ENCODE assay signal across 16 mouse cellular contexts in genomic region chr2:155941697-155942442, GRCm38 (mm10). TPM values are rescaled to one million over a fixed set of nuclear protein-coding genes. Genes with fewer than 3 reads are reported as not detected.
DNase-seq lines count a peak whose midpoint lies in the region; ATAC-seq lines count a peak whose summit lies in the region.
"Had no signal": no experiment of that assay in that cellular context is flagged by ENCODE, and none has a peak within 500 bp of the region (broad histone marks: within the 10 kb centered on the region; RNA-seq: fewer than 3 reads in every experiment).

No protein-coding gene starts in this region.

- no peak for ATAC-seq in embryonic facial prominence, embryonic 12.5 days (ENCODE audit: insufficient number of reproducible peaks, insufficient read depth, low FRiP score, low TSS enrichment)
- ATAC-seq in lung, embryonic 15.5 days (ENCODE audit: borderline replicate concordance, extremely low read depth, low FRiP score, low TSS enrichment), result peak; percentile 68; the same call in 1 of the 2 replicates

- H3K9me3 ChIP-seq in embryonic facial prominence, embryonic 12.5 days, result no peaks in the 10 kb centered on the region
- no peaks in the 10 kb centered on the region for H3K9me3 ChIP-seq in lung, embryonic 15.5 days

- 79% methylated on average over 40 of the region's 40 CpGs for WGBS in embryonic facial prominence, embryonic 12.5 days
- 47% methylated on average over 40 of the region's 40 CpGs for WGBS in lung, embryonic 15.5 days

- H3K4me2 ChIP-seq in embryonic facial prominence, embryonic 12.5 days (replicated peaks), result no peak overlapping the region; the same call in 1 of the 2 replicates
- peak overlapping the region; percentile 1; the same call in 1 of the 2 replicates for H3K4me2 ChIP-seq in lung, embryonic 15.5 days

- H3K4me1 ChIP-seq in embryonic facial prominence, embryonic 12.5 days, result peaks cover 46% of the 10 kb centered on the region
- peaks cover 23% of the 10 kb centered on the region; the same call in 1 of the 2 replicates for H3K4me1 ChIP-seq in lung, embryonic 15.5 days

- intact Hi-C loops in heart, postnatal 25 days (cut with DNase I), result no loop called here

- H3K9ac ChIP-seq in embryonic facial prominence, embryonic 12.5 days, result 0 out of 2 replicates have a peak overlapping the region, but pooled peaks have one; percentile 8
- no peak overlapping the region for H3K9ac ChIP-seq in lung, embryonic 15.5 days

- H3K36me3 ChIP-seq in embryonic facial prominence, embryonic 12.5 days, result no peaks in the 10 kb centered on the region
- no peaks in the 10 kb centered on the region for H3K36me3 ChIP-seq in lung, embryonic 15.5 days

- no peak overlapping the region for H3K4me3 ChIP-seq in embryonic facial prominence, embryonic 12.5 days
- no peak overlapping the region for H3K4me3 ChIP-seq in lung, embryonic 15.5 days
- H3K4me3 ChIP-seq: erythroblast, embryonic 14.5 days had no signal

- H3K27me3 ChIP-seq in embryonic facial prominence, embryonic 12.5 days, result no peaks in the 10 kb centered on the region
- 0 out of 2 replicates have a peak, but pooled peaks cover 4% of the 10 kb centered on the region for H3K27me3 ChIP-seq in lung, embryonic 15.5 days

- DNase-seq in heart, postnatal 4 days, result peak; percentile 29
- DNase-seq in heart, postnatal 25 days (ENCODE audit: low spot score), result no peak
- peak; percentile 72 for DNase-seq in MN1 (ENCODE audit: low spot score)
- no peak for DNase-seq in frontal cortex, postnatal 10 days (ENCODE audit: low spot score in 2 of 2)
- DNase-seq in spleen, postnatal 10 days (ENCODE audit: low spot score in 2 of 2), result no peak
- DNase-seq in layer of hippocampus, adult 9-10 months (ENCODE audit: low spot score), result no peak
- DNase-seq: thymus, adult 2 months had no signal

- no peak overlapping the region for H3K27ac ChIP-seq in embryonic facial prominence, embryonic 12.5 days
- no peak overlapping the region for H3K27ac ChIP-seq in lung, embryonic 15.5 days
- H3K27ac ChIP-seq: kidney, postnatal 0 days had no signal

RNA-seq across cellular contexts. Expression of gene Gm15557, which starts 1.3 kb away (rescaled TPM):
- not detected for total RNA-seq in heart, postnatal 4 days (2021)
- total RNA-seq in heart, postnatal 25 days (2021), result not detected
- polyA plus RNA-seq in embryonic facial prominence, embryonic 12.5 days (2016; fragmentation: Nextera tagmentation; extraction: Ambion mirVana), result 0.28 TPM in 1 of 2 replicates, not detected in the other
- not detected in 2 replicates for polyA plus RNA-seq in lung, embryonic 15.5 days (2015; fragmentation: Nextera tagmentation; extraction: Ambion mirVana)
- total RNA-seq: common myeloid progenitor, adult 5-6 weeks; gastrocnemius, adult 8-10 months; hematopoietic stem cell, adult 5-6 weeks; left cerebral cortex, adult 18-20 months had no signal
- polyA plus RNA-seq: erythroblast, embryonic 14.5 days; kidney, postnatal 0 days; liver, embryonic 16.5 days; thymus, adult 2 months had no signal

RNA-seq across cellular contexts. Expression of gene Gdf5, which starts 3.3 kb away (rescaled TPM):
- under 1 TPM in 1 of 2 experiments, not detected in 1; 0.12 TPM for total RNA-seq in heart, postnatal 4 days (2021)
- total RNA-seq in heart, postnatal 25 days (2021), result not detected
- 5.6 and 10.5 TPM in 2 replicates for polyA plus RNA-seq in embryonic facial prominence, embryonic 12.5 days (2016; fragmentation: Nextera tagmentation; extraction: Ambion mirVana)
- 0.34 and 0.57 TPM in 2 replicates for polyA plus RNA-seq in lung, embryonic 15.5 days (2015; fragmentation: Nextera tagmentation; extraction: Ambion mirVana)
- total RNA-seq: common myeloid progenitor, adult 5-6 weeks; hematopoietic stem cell, adult 5-6 weeks had no signal
- polyA plus RNA-seq: erythroblast, embryonic 14.5 days; liver, embryonic 16.5 days had no signal

RNA-seq across cellular contexts. Expression of gene Uqcc1, which starts 11.8 kb away (rescaled TPM):
- total RNA-seq in heart, postnatal 4 days (2021), result 100 to 1,000 TPM; 149 to 164 TPM
- 100 to 1,000 TPM; 248 to 268 TPM for total RNA-seq in heart, postnatal 25 days (2021)
- 61.3 and 71.5 TPM in 2 replicates for polyA plus RNA-seq in embryonic facial prominence, embryonic 12.5 days (2016; fragmentation: Nextera tagmentation; extraction: Ambion mirVana)
- 65.9 and 75.6 TPM in 2 replicates for polyA plus RNA-seq in lung, embryonic 15.5 days (2015; fragmentation: Nextera tagmentation; extraction: Ambion mirVana)

RNA-seq across cellular contexts. Expression of gene Cep250, which starts 14.4 kb away (rescaled TPM):
- 10 to 100 TPM; 11.9 to 14.4 TPM for total RNA-seq in heart, postnatal 4 days (2021)
- total RNA-seq in heart, postnatal 25 days (2021), result 1 to 10 TPM; 4.9 to 5.7 TPM
- 33.3 and 35.2 TPM in 2 replicates for polyA plus RNA-seq in embryonic facial prominence, embryonic 12.5 days (2016; fragmentation: Nextera tagmentation; extraction: Ambion mirVana)
- polyA plus RNA-seq in lung, embryonic 15.5 days (2015; fragmentation: Nextera tagmentation; extraction: Ambion mirVana), result 22.5 and 26.1 TPM in 2 replicates

Comparison
In these comparisons a context has a peak if more than half of its experiments do, and no peak if none do; other contexts are left out.
1. DNase-seq: peak in heart, postnatal 4 days (single experiment) and MN1 (single experiment); none in heart, postnatal 25 days (single experiment), frontal cortex, postnatal 10 days (0 of 2), spleen, postnatal 10 days (0 of 2) and layer of hippocampus, adult 9-10 months (single experiment).